Mouse (Mus musculus) layer of hippocampus, postnatal 14 days (tissue): ENCODE data around the gene Olfm1. TPM values are rescaled to one million over a fixed set of nuclear protein-coding genes. Genes with fewer than 3 reads are reported as not detected.

ENCODE experiments used
- total RNA-seq, 2 experiments: library from RNA; stranded (reverse); gene quantifications; 2 replicates each; pipeline ENCODE4 v1.2.3; 2021

Gene Olfm1
- total RNA-seq, 2 experiments from 2014 or later = 1,124 to 1,184 TPM

Other genes starting within 250 kb of the Olfm1 start
- gene Fcnb, start 108.1 kb upstream of the Olfm1 start, total RNA-seq = not detected